Mouse (Mus musculus): Measurements from ENCODE around the gene Inhbc. TPM values are rescaled to one million over a fixed set of nuclear protein-coding genes. Genes with fewer than 3 reads are reported as not detected.
"Not testable (repeated sequence)": the region's sequence is repeated elsewhere in the genome, so short reads cannot be mapped to it uniquely, and the experiment has no call there.

Gene Inhbc
- polyA plus RNA-seq, 1 experiment from 2014 or later, result not detected

GRCm38 (mm10) chr10:127321621-127322020, 48.6 kb downstream of the Inhbc start, which contains the start of gene Arhgap9:
Arhgap9 (plus strand) TSS chr10:127321964.
- H3K4me3 ChIP-seq (ENCODE audit: low read depth, low read length), result no peak within 1 kb of the TSS

GRCm38 (mm10) chr10:127319969-127320368, 50.3 kb downstream of the Inhbc start:
- ATAC-seq, result no peak
- TF ChIP-seq CTCF (IDR thresholded peaks at IDR 0.05; ENCODE audit: low read depth), result no peak
- no peak overlapping the region for H3K27ac ChIP-seq (ENCODE audit: low read depth, low read length)
- H3K27me3 ChIP-seq (replicated peaks; ENCODE audit: control insufficient read depth, insufficient read depth, low read length), result no peaks in the 10 kb centered on the region
- no peak overlapping the region for H3K4me2 ChIP-seq (replicated peaks; ENCODE audit: low read depth)
- WGBS, result 72% methylated on average over 7 of the region's 7 CpGs
- 0 out of 2 replicates have a peak, but pooled peaks cover 3% of the 10 kb centered on the region for H3K4me1 ChIP-seq (replicated peaks; ENCODE audit: control insufficient read depth, insufficient read depth, low read length)
- H3K9ac ChIP-seq (ENCODE audit: low read depth, low read length), result no peak overlapping the region
- no peaks in the 10 kb centered on the region for H3K9me3 ChIP-seq (ENCODE audit: control insufficient read depth)
- no peaks in the 10 kb centered on the region for H3K36me3 ChIP-seq (ENCODE audit: control insufficient read depth, insufficient read depth)
- H3K4me3 ChIP-seq (ENCODE audit: low read depth, low read length), result no peak overlapping the region

More at GRCm38 (mm10) chr10:127321621-127322020, 48.6 kb downstream of the Inhbc start, which contains the start of gene Arhgap9:
- Histone ChIP-seq H3K27ac (ENCODE audit: low read depth, low read length) (no peak within 1 kb of the TSS), H3K27me3 (replicated peaks; ENCODE audit: control insufficient read depth, insufficient read depth, low read length) (no peaks in the 10 kb centered on the region), H3K9me3 (ENCODE audit: control insufficient read depth) (no peaks in the 10 kb centered on the region), H3K4me1 (replicated peaks; ENCODE audit: control insufficient read depth, insufficient read depth, low read length) (0 out of 2 replicates have a peak, but pooled peaks cover 4% of the 10 kb centered on the region), H3K9ac (ENCODE audit: low read depth, low read length) (no peak within 1 kb of the TSS), H3K4me2 (replicated peaks; ENCODE audit: low read depth) (no peak within 1 kb of the TSS), H3K36me3 (ENCODE audit: control insufficient read depth, insufficient read depth) (no peaks in the 10 kb centered on the region)
- 74% methylated on average over 3 of the region's 3 CpGs for WGBS
- no peak for ATAC-seq
- no peak for TF ChIP-seq CTCF (IDR thresholded peaks at IDR 0.05; ENCODE audit: low read depth)

GRCm38 (mm10) chr10:127318009-127318408, 52.2 kb downstream of the Inhbc start:
- Histone ChIP-seq H3K4me2 (replicated peaks; ENCODE audit: low read depth) (no peak overlapping the region), H3K4me3 (ENCODE audit: low read depth, low read length) (no peak overlapping the region), H3K36me3 (ENCODE audit: control insufficient read depth, insufficient read depth) (no peaks in the 10 kb centered on the region), H3K27ac (ENCODE audit: low read depth, low read length) (no peak overlapping the region), H3K4me1 (replicated peaks; ENCODE audit: control insufficient read depth, insufficient read depth, low read length) (no peaks in the 10 kb centered on the region), H3K9ac (ENCODE audit: low read depth, low read length) (no peak overlapping the region), H3K27me3 (replicated peaks; ENCODE audit: control insufficient read depth, insufficient read depth, low read length) (no peaks in the 10 kb centered on the region), H3K9me3 (ENCODE audit: control insufficient read depth) (no peaks in the 10 kb centered on the region)
- TF ChIP-seq CTCF (IDR thresholded peaks at IDR 0.05; ENCODE audit: low read depth), result no peak
- 38% methylated on average over 4 of the region's 4 CpGs for WGBS
- no peak for ATAC-seq

GRCm38 (mm10) chr10:127317277-127317676, 53.0 kb downstream of the Inhbc start:
- no peak overlapping the region for H3K4me3 ChIP-seq (ENCODE audit: low read depth, low read length)
- WGBS, result 65% methylated on average over 2 of the region's 2 CpGs

GRCm38 (mm10) chr10:127314950-127315349, 55.3 kb downstream of the Inhbc start:
- not testable (repeated sequence) for H3K9ac ChIP-seq (ENCODE audit: low read depth, low read length); H3K36me3 ChIP-seq (ENCODE audit: control insufficient read depth, insufficient read depth); ATAC-seq; H3K4me2 ChIP-seq (replicated peaks; ENCODE audit: low read depth); H3K4me3 ChIP-seq (ENCODE audit: low read depth, low read length); H3K4me1 ChIP-seq (replicated peaks; ENCODE audit: control insufficient read depth, insufficient read depth, low read length); H3K27ac ChIP-seq (ENCODE audit: low read depth, low read length); H3K27me3 ChIP-seq (replicated peaks; ENCODE audit: control insufficient read depth, insufficient read depth, low read length); H3K9me3 ChIP-seq (ENCODE audit: control insufficient read depth)
- 85% methylated on average over 1 of the region's 1 CpGs for WGBS

More at GRCm38 (mm10) chr10:127317277-127317676, 53.0 kb downstream of the Inhbc start:
- Histone ChIP-seq H3K9me3 (ENCODE audit: control insufficient read depth) (no peaks in the 10 kb centered on the region), H3K27me3 (replicated peaks; ENCODE audit: control insufficient read depth, insufficient read depth, low read length) (no peaks in the 10 kb centered on the region), H3K4me2 (replicated peaks; ENCODE audit: low read depth) (no peak overlapping the region), H3K27ac (ENCODE audit: low read depth, low read length) (no peak overlapping the region), H3K36me3 (ENCODE audit: control insufficient read depth, insufficient read depth) (no peaks in the 10 kb centered on the region), H3K4me1 (replicated peaks; ENCODE audit: control insufficient read depth, insufficient read depth, low read length) (no peaks in the 10 kb centered on the region), H3K9ac (ENCODE audit: low read depth, low read length) (no peak overlapping the region)
- no peak for ATAC-seq
- TF ChIP-seq CTCF (IDR thresholded peaks at IDR 0.05; ENCODE audit: low read depth), result no peak

- not testable (repeated sequence) for H3K27ac ChIP-seq (ENCODE audit: low read depth, low read length); H3K4me2 ChIP-seq (replicated peaks; ENCODE audit: low read depth); ATAC-seq; H3K27me3 ChIP-seq (replicated peaks; ENCODE audit: control insufficient read depth, insufficient read depth, low read length); H3K36me3 ChIP-seq (ENCODE audit: control insufficient read depth, insufficient read depth); H3K9ac ChIP-seq (ENCODE audit: low read depth, low read length); H3K9me3 ChIP-seq (ENCODE audit: control insufficient read depth); H3K4me3 ChIP-seq (ENCODE audit: low read depth, low read length); H3K4me1 ChIP-seq (replicated peaks; ENCODE audit: control insufficient read depth, insufficient read depth, low read length)
- WGBS, result 85% methylated on average over 5 of the region's 5 CpGs
These were observed 56.7 kb downstream of the Inhbc start for GRCm38 (mm10) chr10:127313516-127313915.

- H3K9me3 ChIP-seq (ENCODE audit: control insufficient read depth), result no peaks in the 10 kb centered on the region
- TF ChIP-seq CTCF (IDR thresholded peaks at IDR 0.05; ENCODE audit: low read depth), result no peak
- 50% methylated on average over 4 of the region's 4 CpGs for WGBS
- H3K9ac ChIP-seq (ENCODE audit: low read depth, low read length), result no peak overlapping the region
- no peak overlapping the region for H3K27ac ChIP-seq (ENCODE audit: low read depth, low read length)
- no peak overlapping the region for H3K4me2 ChIP-seq (replicated peaks; ENCODE audit: low read depth)
- H3K27me3 ChIP-seq (replicated peaks; ENCODE audit: control insufficient read depth, insufficient read depth, low read length), result no peaks in the 10 kb centered on the region
- H3K36me3 ChIP-seq (ENCODE audit: control insufficient read depth, insufficient read depth), result peaks cover 10% of the 10 kb centered on the region; the same call in 1 of the 2 replicates
- H3K4me1 ChIP-seq (replicated peaks; ENCODE audit: control insufficient read depth, insufficient read depth, low read length), result no peaks in the 10 kb centered on the region
- no peak for ATAC-seq
- no peak overlapping the region for H3K4me3 ChIP-seq (ENCODE audit: low read depth, low read length)
These were observed 57.4 kb downstream of the Inhbc start for GRCm38 (mm10) chr10:127312858-127313257.

All from intestine, postnatal 0 days (tissue).